Mouse (Mus musculus) liver, embryonic 14.5 days (tissue): Measurements from ENCODE around the gene Ccdc113. TPM values are rescaled to one million over a fixed set of nuclear protein-coding genes. Genes with fewer than 3 reads are reported as not detected.

Source experiments
- ATAC-seq: fragments of 200-750 bp; cut with Nextera tagmentation; 2 replicates; pipeline ENCODE4 v1.8.0; 2017; ENCODE audit warnings: moderate number of reproducible peaks, mild to moderate bottlenecking, moderate library complexity; ENCODE audit not compliant: insufficient read depth
- DNase-seq, 3 experiments: peaks; one replicate each; pipeline ENCODE4 v3.0.0-alpha.2; 2012 to 2013; ENCODE audit warnings: low read depth in 3 of 3, low spot score in 3 of 3
- H3K27ac ChIP-seq: fragments of 300-500 bp; sonication (generic); 2 replicates; pipeline ENCODE4 v1.5.1; 2014; ENCODE audit warnings: moderate library complexity, mild to moderate bottlenecking, control low read depth, inconsistent platforms
- H3K27me3 ChIP-seq: fragments of 300-500 bp; sonication (generic); 2 replicates; pipeline ENCODE4 v1.6.1; 2014; ENCODE audit warnings: mild to moderate bottlenecking, low read length, moderate library complexity; ENCODE audit not compliant: control insufficient read depth, insufficient read depth
- H3K36me3 ChIP-seq: fragments of 300-500 bp; sonication (generic); replicated peaks from 2 replicates; pipeline ENCODE4 v1.6.1; 2014; ENCODE audit warnings: low read depth; ENCODE audit not compliant: control insufficient read depth, insufficient read depth
- H3K4me1 ChIP-seq, 2 experiments: fragments of 200-500 bp in 1 of 2; fragments of 300-500 bp in 1 of 2; sonication (generic) in 1 of 2; replicated peaks; 2 replicates each; pipeline ENCODE4 v1.6.1; 2012 to 2014; ENCODE audit warnings: antibody characterized with exemption in 1 of 2, inconsistent platforms in 1 of 2, low read length in 1 of 2; ENCODE audit not compliant: control insufficient read depth in 2 of 2, insufficient read depth in 2 of 2
- H3K4me2 ChIP-seq: fragments of 300-500 bp; sonication (generic); 2 replicates; pipeline ENCODE4 v1.6.1; 2014; ENCODE audit warnings: low read depth, mild to moderate bottlenecking, control low read depth, moderate library complexity
- H3K4me3 ChIP-seq, 2 experiments: fragments of 200-500 bp in 1 of 2; fragments of 300-500 bp in 1 of 2; sonication (generic) in 1 of 2; 2 replicates each; pipeline ENCODE4 v1.5.1; 2012 to 2014; ENCODE audit warnings: low read depth in 2 of 2, low read length in 2 of 2, mild to moderate bottlenecking in 2 of 2, control low read depth in 1 of 2, inconsistent platforms in 1 of 2, moderate library complexity in 1 of 2; ENCODE audit not compliant: insufficient read depth in 1 of 2
- H3K9ac ChIP-seq: fragments of 300-500 bp; sonication (generic); replicated peaks from 2 replicates; pipeline ENCODE4 v1.6.1; 2014; ENCODE audit warnings: mild to moderate bottlenecking, control low read depth, moderate library complexity
- H3K9me3 ChIP-seq: fragments of 300-500 bp; sonication (generic); 2 replicates; pipeline ENCODE4 v1.6.1; 2016; ENCODE audit warnings: low read length, mixed read lengths; ENCODE audit not compliant: control insufficient read depth
- CTCF ChIP-seq: IDR thresholded peaks from 2 replicates; pipeline ENCODE4 v1.5.1; 2016; ENCODE audit warnings: antibody characterized with exemption, low read depth, control low read depth
- EP300 ChIP-seq: IDR thresholded peaks from 2 replicates; pipeline ENCODE4 v1.6.1; 2016; ENCODE audit warnings: antibody characterized with exemption, low read depth
- WGBS: fragments of 180-500 bp; shearing (Covaris S2); extraction: QIAGEN DNeasy Blood & Tissue Kit; methylation state at CpG from one replicate; pipeline ENCODE4 v1.1.7; 2014; ENCODE audit not compliant: insufficient replicate concordance; 5-methylcytosine and 5-hydroxymethylcytosine counted together
- polyA plus RNA-seq, 2 experiments: library from polyadenylated mRNA; depleted of rRNA in 1 of 2; stranded (reverse) in 1 of 2; unstranded in 1 of 2; fragments of >200 nt; fragmentation: Nextera tagmentation in 1 of 2; extraction: Ambion mirVana in 1 of 2; gene quantifications; 2 replicates each; pipeline versions ENCODE4 v1.2.1 to v1.2.3; 2012 to 2014

The Ccdc113 gene
- polyA plus RNA-seq, 2 experiments = not detected

DNA sequence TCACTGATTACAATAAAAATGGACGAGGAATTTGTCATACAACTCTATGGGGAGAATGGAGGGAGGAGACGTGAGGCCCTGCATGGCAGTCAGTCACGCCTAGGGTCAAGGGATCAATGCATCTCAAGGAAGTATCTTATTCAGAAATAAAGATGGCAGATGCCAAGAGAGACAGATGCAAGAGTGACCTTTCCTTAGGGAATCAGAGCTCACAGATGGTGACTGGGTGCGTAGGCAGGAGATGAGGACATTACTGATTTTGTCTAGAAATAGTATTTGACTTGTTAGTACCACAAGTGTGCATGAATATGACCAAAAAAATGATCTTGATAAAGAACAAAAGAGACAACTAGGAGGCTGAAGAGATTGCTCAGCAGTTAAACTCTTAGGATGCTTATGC, 21.6 kb upstream of the Ccdc113 start:
- no peak overlapping the region for H3K4me3 ChIP-seq
- no peak overlapping the region for H3K9ac ChIP-seq
- H3K9me3 ChIP-seq = no peaks in the 10 kb centered on the region
- DNase-seq (no peak), ATAC-seq (no peak)
- no peaks in the 10 kb centered on the region for H3K4me1 ChIP-seq
- H3K4me2 ChIP-seq = no peak overlapping the region
- H3K36me3 ChIP-seq = no peaks in the 10 kb centered on the region
- WGBS = 66% methylated on average over 4 of the region's 4 CpGs
- no peak for TF ChIP-seq EP300
- TF ChIP-seq CTCF = no peak
- no peaks in the 10 kb centered on the region for H3K27me3 ChIP-seq
- no peak overlapping the region for H3K27ac ChIP-seq

DNA sequence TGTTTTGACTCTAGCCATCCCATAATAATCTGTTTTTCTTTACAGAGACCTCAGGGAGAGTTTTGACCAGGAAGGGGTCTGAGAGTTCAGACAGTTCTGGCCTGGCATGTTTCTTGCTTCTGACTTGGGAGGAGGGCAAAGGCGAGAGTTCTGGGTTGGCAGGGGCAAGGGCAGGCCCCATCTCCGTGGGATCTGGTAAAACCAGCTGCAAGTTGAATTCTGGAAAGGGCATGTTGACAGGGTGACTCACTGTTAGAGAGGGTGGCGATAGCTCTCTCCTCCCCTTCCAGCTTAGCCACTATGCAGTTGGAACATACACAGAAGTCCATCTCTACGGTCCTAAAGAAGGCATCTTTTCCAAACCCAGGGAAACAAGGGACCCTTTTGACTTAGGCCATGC, 20.7 kb upstream of the Ccdc113 start:
- TF ChIP-seq CTCF = no peak
- TF ChIP-seq EP300 = no peak
- H3K36me3 ChIP-seq = no peaks in the 10 kb centered on the region
- no peak overlapping the region for H3K4me3 ChIP-seq
- no peaks in the 10 kb centered on the region for H3K4me1 ChIP-seq
- H3K4me2 ChIP-seq = no peak overlapping the region
- DNase-seq = no peak
- WGBS = 52% methylated on average over 4 of the region's 4 CpGs
- no peak for ATAC-seq
- H3K9me3 ChIP-seq = no peaks in the 10 kb centered on the region
- no peaks in the 10 kb centered on the region for H3K27me3 ChIP-seq
- no peak overlapping the region for H3K9ac ChIP-seq
- H3K27ac ChIP-seq = no peak overlapping the region

DNA sequence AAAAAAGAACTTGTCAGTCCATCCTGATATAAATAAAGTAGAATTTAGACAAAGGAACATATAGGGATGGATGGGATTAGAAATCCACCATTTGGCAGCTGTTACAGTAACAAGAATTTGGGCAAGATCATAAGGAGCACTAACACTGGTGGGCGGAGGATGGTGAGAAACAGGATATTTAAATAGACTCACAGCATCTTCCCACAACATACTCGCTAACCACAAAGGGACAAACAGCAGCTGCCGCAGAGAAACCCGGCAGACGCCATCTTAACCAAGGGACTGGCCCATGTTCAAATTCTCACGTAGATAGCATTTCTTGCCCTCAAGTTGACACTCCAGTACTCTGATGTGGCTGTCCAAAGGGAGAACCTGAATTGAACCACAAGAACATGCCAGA, 17.0 kb upstream of the Ccdc113 start:
- Histone ChIP-seq H3K4me1 (no peaks in the 10 kb centered on the region), H3K36me3 (no peaks in the 10 kb centered on the region), H3K9me3 (no peaks in the 10 kb centered on the region), H3K27ac (no peak overlapping the region), H3K27me3 (no peaks in the 10 kb centered on the region), H3K4me3 (no peak overlapping the region), H3K9ac (no peak overlapping the region), H3K4me2 (no peak overlapping the region)
- WGBS = 68% methylated on average over 6 of the region's 6 CpGs
- no peak for DNase-seq
- TF ChIP-seq EP300 (no peak), CTCF (no peak)
- ATAC-seq = no peak

DNA sequence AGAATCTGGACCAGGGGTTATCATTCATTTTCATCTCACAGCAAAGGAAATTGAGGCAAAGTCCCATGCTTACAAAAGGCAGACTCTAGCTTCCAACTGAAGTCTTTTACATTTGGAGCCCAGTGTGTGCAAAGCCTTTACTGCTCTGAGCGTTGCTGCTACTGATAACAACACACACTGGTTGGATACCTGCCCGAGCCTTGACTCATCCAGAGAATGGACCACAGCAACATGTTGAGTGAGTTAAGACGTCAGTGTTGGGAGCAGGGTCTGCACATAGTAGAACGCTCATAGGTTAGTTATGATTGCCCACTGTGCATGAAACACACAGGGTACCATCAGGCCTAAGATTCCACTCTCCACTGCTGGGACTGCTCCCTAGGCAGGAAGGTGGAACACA, 9.9 kb upstream of the Ccdc113 start:
- Histone ChIP-seq H3K27me3 (no peaks in the 10 kb centered on the region), H3K36me3 (no peaks in the 10 kb centered on the region), H3K9ac (no peak overlapping the region), H3K4me1 (no peaks in the 10 kb centered on the region), H3K27ac (no peak overlapping the region), H3K4me3 (no peak overlapping the region), H3K4me2 (no peak overlapping the region), H3K9me3 (no peaks in the 10 kb centered on the region)
- ATAC-seq = no peak
- TF ChIP-seq EP300 (no peak), CTCF (no peak)
- 56% methylated on average over 4 of the region's 4 CpGs for WGBS
- no peak for DNase-seq

DNA sequence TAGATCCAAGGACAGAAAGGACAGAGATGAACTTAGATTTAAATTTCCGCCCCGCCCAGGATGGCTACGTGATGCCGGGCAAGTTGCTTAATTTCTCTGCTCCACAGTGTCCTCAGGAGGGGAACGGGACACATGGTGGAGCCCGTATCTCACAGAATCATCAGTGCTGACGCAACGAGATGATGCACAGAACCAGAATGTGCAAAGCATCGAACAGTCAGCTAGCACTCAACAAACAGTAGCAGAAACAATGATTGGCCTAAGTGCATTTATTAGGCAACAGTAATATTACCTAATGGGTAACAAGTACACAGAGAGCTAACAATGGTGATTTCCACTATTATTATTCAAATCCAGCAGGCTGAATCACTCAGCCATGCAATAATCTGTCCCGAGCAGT, 5.7 kb upstream of the Ccdc113 start:
- H3K27ac ChIP-seq = no peak overlapping the region
- no peaks in the 10 kb centered on the region for H3K36me3 ChIP-seq
- H3K9me3 ChIP-seq = no peaks in the 10 kb centered on the region
- H3K9ac ChIP-seq = no peak overlapping the region
- no peak overlapping the region for H3K4me3 ChIP-seq
- ATAC-seq = no peak
- TF ChIP-seq EP300 = no peak
- no peak for TF ChIP-seq CTCF
- no peaks in the 10 kb centered on the region for H3K4me1 ChIP-seq
- H3K27me3 ChIP-seq = no peaks in the 10 kb centered on the region
- H3K4me2 ChIP-seq = no peak overlapping the region
- DNase-seq = no peak
- 64% methylated on average over 10 of the region's 10 CpGs for WGBS
